Comparison of ENCODE assay signal across 21 mouse cellular contexts in the genomic region with DNA sequence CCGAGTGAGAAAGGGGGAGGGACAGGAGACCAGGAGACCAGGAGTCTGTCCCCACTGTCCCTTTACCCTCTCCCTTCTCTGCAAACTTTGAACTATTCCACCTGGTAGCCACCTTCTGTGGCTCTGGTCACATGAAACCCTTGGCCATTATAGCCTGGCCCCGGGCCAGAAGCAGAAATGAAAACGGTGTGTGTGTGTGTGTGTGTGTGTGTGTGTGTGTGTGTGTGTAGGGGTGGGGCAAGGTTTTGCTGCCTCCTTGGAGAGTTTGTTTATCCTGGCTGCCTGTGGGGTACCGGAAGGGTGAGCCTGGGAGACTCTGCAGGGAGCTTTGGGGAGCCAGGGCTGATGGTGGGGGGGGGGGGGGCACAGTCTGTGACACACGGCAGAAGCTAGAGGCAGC. TPM values are rescaled to one million over a fixed set of nuclear protein-coding genes. Genes with fewer than 3 reads are reported as not detected.
A peak's percentile ranks its signal among the peaks of the same experiment; 100 is the strongest.
DNase-seq lines count a peak whose midpoint lies in the region; ATAC-seq and TF ChIP-seq lines count a peak whose summit lies in the region.
"Had no signal": no experiment of that assay in that cellular context is flagged by ENCODE, and none has a peak within 500 bp of the region (broad histone marks: within the 10 kb centered on the region; RNA-seq: fewer than 3 reads in every experiment).

No protein-coding gene starts in this region.

- no peak overlapping the region for H3K4me3 ChIP-seq in gastrocnemius, adult 2 months
- H3K4me3 ChIP-seq in midbrain, embryonic 13.5 days (replicated peaks), result no peak overlapping the region
- H3K4me3 ChIP-seq: embryonic facial prominence, embryonic 15.5 days; forebrain, embryonic 13.5 days; heart, embryonic 13.5 days; megakaryocyte, embryonic 14.5 days had no signal

- peaks cover 12% of the 10 kb centered on the region; the same call in 1 of the 2 replicates for H3K27me3 ChIP-seq in midbrain, embryonic 13.5 days
- H3K27me3 ChIP-seq: embryonic facial prominence, embryonic 15.5 days; forebrain, embryonic 13.5 days; megakaryocyte, embryonic 14.5 days had no signal

- no peaks in the 10 kb centered on the region for H3K9me3 ChIP-seq in midbrain, embryonic 13.5 days
- H3K9me3 ChIP-seq: embryonic facial prominence, embryonic 15.5 days; forebrain, embryonic 13.5 days; heart, embryonic 13.5 days; megakaryocyte, embryonic 14.5 days had no signal

- H3K4me2 ChIP-seq in midbrain, embryonic 13.5 days (replicated peaks), result no peak overlapping the region
- H3K4me2 ChIP-seq: embryonic facial prominence, embryonic 15.5 days; forebrain, embryonic 13.5 days; heart, embryonic 13.5 days had no signal

- ATAC-seq in midbrain, embryonic 13.5 days, result no peak
- ATAC-seq: forebrain, embryonic 13.5 days had no signal

- TF ChIP-seq CTCF in gastrocnemius, adult 2 months (IDR thresholded peaks at IDR 0.05), result no peak

- no peak overlapping the region for H3K9ac ChIP-seq in midbrain, embryonic 13.5 days (replicated peaks)
- H3K9ac ChIP-seq: embryonic facial prominence, embryonic 15.5 days; forebrain, embryonic 13.5 days; heart, embryonic 13.5 days had no signal

- peak overlapping the region; percentile 83 for H3K27ac ChIP-seq in gastrocnemius, adult 2 months
- H3K27ac ChIP-seq in midbrain, embryonic 13.5 days, result no peak overlapping the region
- H3K27ac ChIP-seq: embryonic facial prominence, embryonic 15.5 days; forebrain, embryonic 13.5 days; heart, embryonic 13.5 days had no signal

- DNase-seq in gastrocnemius, adult 2 months, result no peak
- no peak for DNase-seq in gastrocnemius, adult 18-20 months (ENCODE audit: low spot score)
- peak; percentile 28 for DNase-seq in 416B (ENCODE audit: low read depth)
- DNase-seq in kidney, adult 18-20 months, result peak; percentile 53
- peak; percentile 62 to 73 for DNase-seq in kidney, postnatal 36 days
- DNase-seq in gastrocnemius, postnatal 36 days, result no peak
- no peak for DNase-seq in natural killer cell, adult 2 months (ENCODE audit: low spot score in 2 of 2)
- DNase-seq: adrenal gland, postnatal 36 days; cerebellum, postnatal 25 days; thymus, postnatal 14 days had no signal

- no peaks in the 10 kb centered on the region for H3K36me3 ChIP-seq in midbrain, embryonic 13.5 days
- H3K36me3 ChIP-seq: embryonic facial prominence, embryonic 15.5 days; heart, embryonic 13.5 days had no signal

- H3K4me1 ChIP-seq in midbrain, embryonic 13.5 days (replicated peaks), result peaks cover 31% of the 10 kb centered on the region

- 41% methylated on average over 5 of the region's 5 CpGs for WGBS in midbrain, embryonic 13.5 days

- intact Hi-C loops in gastrocnemius, adult 2 months (cut with DNase I), result loop anchor here (10.0 kb wide), 1 partner anchor 114 kb away; the partner anchor contains the start of gene Ilvbl
- intact Hi-C loops in gastrocnemius, postnatal 36 days (cut with DNase I), result no loop called here

RNA-seq across cellular contexts. Expression of gene Pdxk, which starts 4.3 kb away (rescaled TPM):
- 10 to 100 TPM in 1 of 2 experiments, 1 to 10 TPM in 1; 5.1 to 10.4 TPM for total RNA-seq in gastrocnemius, adult 2 months (2021)
- 1 to 10 TPM; 6.2 to 7.1 TPM for total RNA-seq in gastrocnemius, adult 18-20 months (2021)
- polyA plus RNA-seq in midbrain, embryonic 13.5 days (2015; fragmentation: Nextera tagmentation; extraction: Ambion mirVana), result 16.6 and 17.4 TPM in 2 replicates
- total RNA-seq in gastrocnemius, postnatal 36 days (2021), result 1 to 10 TPM; 5.1 to 6.6 TPM

RNA-seq across cellular contexts. Expression of gene Cstb, which starts 35.0 kb away (rescaled TPM):
- total RNA-seq in gastrocnemius, adult 2 months (2021), result 10 to 100 TPM; 11.9 to 15.3 TPM
- total RNA-seq in gastrocnemius, adult 18-20 months (2021), result 10 to 100 TPM; 10.1 to 17.7 TPM
- 91.6 and 97.8 TPM in 2 replicates for polyA plus RNA-seq in midbrain, embryonic 13.5 days (2015; fragmentation: Nextera tagmentation; extraction: Ambion mirVana)
- total RNA-seq in gastrocnemius, postnatal 36 days (2021), result 10 to 100 TPM; 13.6 to 13.8 TPM

RNA-seq across cellular contexts. Expression of gene Rrp1, which starts 47.6 kb away (rescaled TPM):
- total RNA-seq in gastrocnemius, adult 2 months (2021), result 10 to 100 TPM; 63.5 to 66.4 TPM
- total RNA-seq in gastrocnemius, adult 18-20 months (2021), result 10 to 100 TPM; 60.3 to 70.5 TPM
- 363 and 377 TPM in 2 replicates for polyA plus RNA-seq in midbrain, embryonic 13.5 days (2015; fragmentation: Nextera tagmentation; extraction: Ambion mirVana)
- 10 to 100 TPM; 53.3 to 63.7 TPM for total RNA-seq in gastrocnemius, postnatal 36 days (2021)

RNA-seq across cellular contexts. Expression of gene Olfr1358, which starts 56.8 kb away (rescaled TPM):
- total RNA-seq in gastrocnemius, adult 2 months (2021), result not detected
- total RNA-seq in gastrocnemius, adult 18-20 months (2021), result not detected
- not detected in 2 replicates for polyA plus RNA-seq in midbrain, embryonic 13.5 days (2015; fragmentation: Nextera tagmentation; extraction: Ambion mirVana)
- not detected for total RNA-seq in gastrocnemius, postnatal 36 days (2021)
- total RNA-seq: adrenal gland, postnatal 36 days; ES-E14; hematopoietic stem cell, adult 5-6 weeks; layer of hippocampus, postnatal 25 days; monocyte, adult 5-6 weeks had no signal
- polyA plus RNA-seq: embryonic facial prominence, embryonic 15.5 days; forebrain, embryonic 13.5 days; heart, embryonic 13.5 days; limb, embryonic 11.5 days; liver, embryonic 16.5 days had no signal

Comparison
In these comparisons a context has a peak if more than half of its experiments do, and no peak if none do; other contexts are left out.
1. DNase-seq: peak in 416B (single experiment), kidney, adult 18-20 months (single experiment) and kidney, postnatal 36 days (2 of 2); none in gastrocnemius, adult 2 months (single experiment), gastrocnemius, adult 18-20 months (single experiment), gastrocnemius, postnatal 36 days (0 of 2) and natural killer cell, adult 2 months (0 of 2).